Mouse (Mus musculus) testis, adult 2 months (tissue): ENCODE data around the gene Snd1.

Source experiments
- CTCF ChIP-seq: fragments of 200-500 bp; IDR thresholded peaks from 2 replicates; pipeline ENCODE4 v1.5.1; 2012; ENCODE audit warnings: low read depth, mild to moderate bottlenecking, inconsistent platforms, low read length, moderate library complexity; ENCODE audit not compliant: control insufficient read depth, insufficient read depth, insufficient replicate concordance
- POLR2A ChIP-seq: fragments of 200-500 bp; IDR thresholded peaks from 2 replicates; pipeline ENCODE4 v1.6.1; 2012; ENCODE audit warnings: low read depth, mild to moderate bottlenecking, inconsistent platforms, low read length, moderate library complexity; ENCODE audit not compliant: control insufficient read depth

DNA sequence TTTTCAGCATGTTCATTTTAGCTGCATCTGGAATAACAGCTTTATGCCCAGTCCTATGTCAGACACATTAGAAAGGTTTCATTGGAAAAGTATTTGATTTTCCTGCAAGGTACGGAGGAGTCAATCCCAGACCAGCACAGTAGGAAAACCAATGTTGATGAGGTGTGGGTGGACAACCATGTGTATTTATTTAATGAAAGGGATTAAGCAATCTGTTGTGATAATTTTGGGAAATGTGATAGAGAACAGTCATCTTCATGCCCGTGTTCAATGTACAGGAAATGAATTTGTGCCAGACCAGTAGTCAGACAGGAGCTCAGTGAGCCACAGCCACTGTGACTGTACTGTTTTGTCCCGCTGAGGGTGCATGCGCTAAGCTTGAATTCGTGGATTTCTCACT is 212.8 kb downstream of the Snd1 start:
- TF ChIP-seq CTCF (no peak), POLR2A (no peak)
